Mouse (Mus musculus): ENCODE results near the gene Cul9.

DNA sequence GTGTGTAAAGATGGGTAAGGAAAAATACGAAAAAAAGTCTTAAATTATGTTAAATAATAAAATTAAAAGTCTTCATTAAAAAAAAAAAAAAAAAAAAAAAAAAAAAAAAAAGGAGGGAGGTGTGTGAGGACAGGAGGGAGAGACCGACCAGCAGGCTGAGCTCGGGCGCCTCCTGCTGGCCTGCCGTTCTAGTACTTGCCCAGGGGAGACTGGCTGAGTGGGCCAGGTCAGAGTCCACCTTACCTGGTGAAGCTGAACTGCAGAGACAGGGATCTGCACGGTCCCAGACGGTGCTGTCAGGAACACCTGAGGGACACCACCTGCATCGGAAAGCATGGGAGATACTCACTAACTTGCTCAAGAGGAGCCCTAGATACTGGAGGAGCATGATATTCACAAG, 3.0 kb upstream of the Cul9 start:
- TF ChIP-seq CTCF (IDR thresholded peaks at IDR 0.05; ENCODE audit: borderline replicate concordance, extremely low read depth, insufficient read depth, insufficient read length) (peak; percentile 80), POLR2A (IDR thresholded peaks at IDR 0.05; ENCODE audit: borderline replicate concordance, extremely low read depth, insufficient read depth, insufficient read length, poor library complexity, severe bottlenecking) (no peak)

All from brain, embryonic 14.5 days (tissue).